Mouse (Mus musculus) natural killer cell, adult 2 months (primary cell): ENCODE measurements around the gene Soat2.

Source experiments
- DNase-seq, 2 experiments: peaks; one replicate each; pipeline ENCODE4 v3.0.0; 2022; ENCODE audit warnings: low spot score in 2 of 2

Soat2 gene

DNA sequence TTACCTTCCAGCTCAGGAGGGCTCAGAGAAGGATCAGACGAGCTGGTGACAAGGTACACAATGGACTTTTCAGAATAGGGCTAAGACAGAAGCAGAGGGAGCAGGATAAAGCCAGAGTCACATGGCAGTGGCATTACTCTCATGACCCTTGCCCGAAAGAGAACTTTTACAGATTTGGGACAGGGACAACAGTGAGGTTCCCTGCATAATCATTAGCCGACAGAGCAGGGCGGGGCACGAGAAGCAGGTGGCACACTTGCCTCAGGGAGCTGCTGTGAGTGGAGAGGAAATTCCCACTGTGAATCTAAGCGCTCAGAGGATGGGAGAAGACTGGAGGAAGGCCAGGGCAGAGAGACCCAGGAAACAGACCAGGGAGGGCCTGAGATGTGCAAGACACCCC lies 38.6 kb downstream of the Soat2 start:
- DNase-seq = no peak

DNA sequence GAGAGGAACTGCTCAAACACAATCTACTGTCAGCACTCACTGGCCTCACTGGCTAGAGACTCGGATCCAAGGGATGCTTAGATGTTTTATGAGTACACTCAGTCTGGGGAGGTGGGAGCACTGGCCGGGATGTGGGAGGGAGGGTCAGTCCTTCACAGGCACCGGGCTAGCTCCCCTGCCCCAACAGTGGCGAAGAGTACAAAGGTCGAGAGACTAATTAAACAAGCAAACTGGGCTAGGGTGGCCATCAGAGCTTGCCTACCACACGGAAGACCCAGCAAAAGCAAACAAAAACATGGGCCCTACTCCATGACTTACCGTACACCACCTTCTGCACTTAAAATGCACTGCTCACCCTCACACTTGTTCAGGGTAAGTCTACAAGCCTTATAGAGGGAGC lies 41.4 kb downstream of the Soat2 start:
- DNase-seq = no peak

DNA sequence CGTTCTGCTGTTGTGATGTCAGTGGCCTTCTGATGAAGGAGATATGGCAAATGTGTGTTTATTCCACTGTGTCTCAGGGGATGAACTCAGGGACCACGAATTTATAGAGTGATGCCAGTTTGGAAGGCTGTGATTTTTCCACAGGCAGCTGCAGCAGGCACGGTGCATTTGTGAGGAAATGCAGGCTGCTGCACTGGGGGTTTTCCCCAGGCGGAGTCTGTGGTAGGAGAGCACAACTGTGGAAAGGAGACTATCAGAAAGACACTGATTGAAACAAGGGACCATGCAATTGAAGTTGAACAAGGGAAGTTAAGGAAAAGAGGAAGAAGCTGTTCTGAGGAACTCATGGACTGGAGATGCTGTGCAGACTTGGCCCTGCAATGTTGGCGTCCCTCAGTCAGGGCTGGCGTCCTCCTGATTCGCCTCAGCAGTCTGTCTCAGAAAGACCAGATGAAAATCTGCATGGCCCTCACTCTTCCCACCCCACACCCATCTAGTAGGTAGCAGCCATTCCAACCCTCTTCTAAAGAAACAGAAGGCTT lies 42.0 kb downstream of the Soat2 start:
- DNase-seq = no peak

DNA sequence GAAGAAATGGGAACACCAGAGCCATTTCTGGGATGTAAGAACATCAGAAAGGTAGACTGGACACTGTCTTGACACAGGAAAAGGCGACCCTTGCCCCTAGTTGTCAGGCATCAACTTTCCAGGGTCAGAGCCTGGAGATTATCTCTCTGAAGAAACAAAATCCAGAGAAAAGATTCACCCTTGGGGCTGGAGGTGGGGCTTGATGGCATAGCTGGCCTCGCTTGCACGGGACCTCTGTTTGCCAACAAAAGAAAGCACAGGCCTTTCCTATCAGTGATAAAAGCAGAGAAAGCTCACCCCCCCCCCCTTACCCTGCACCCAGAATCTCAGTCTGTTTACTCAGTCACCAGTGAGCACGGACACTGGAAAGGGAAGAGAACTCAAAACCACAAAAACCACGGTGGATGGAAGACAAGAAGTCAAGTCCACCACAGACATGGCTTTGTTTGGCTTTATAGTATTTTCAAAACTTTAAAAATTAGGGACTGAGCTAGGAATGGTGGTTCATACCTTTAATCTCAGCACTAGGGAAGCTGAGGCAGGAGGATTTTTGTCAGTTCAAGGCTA lies 42.6 kb downstream of the Soat2 start:
- no peak for DNase-seq

DNA sequence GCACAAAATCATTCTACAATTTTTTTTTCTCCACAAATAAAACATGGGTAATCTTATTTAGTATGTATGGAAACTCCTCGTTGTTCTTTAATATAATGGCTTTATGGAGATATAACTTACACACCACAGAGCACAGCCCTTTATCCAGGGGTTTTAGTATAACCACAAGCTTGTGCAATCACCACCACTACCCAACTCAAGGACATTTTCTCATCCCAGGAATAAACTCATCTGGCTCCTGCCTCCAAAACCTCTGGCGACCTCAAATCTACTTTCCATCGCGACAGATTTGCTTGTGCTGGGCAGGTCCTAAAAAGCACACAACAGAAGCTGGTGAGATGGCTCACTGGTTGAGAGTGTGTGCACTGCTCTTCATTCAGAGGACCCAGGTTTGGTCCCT lies 43.3 kb downstream of the Soat2 start:
- no peak for DNase-seq

DNA sequence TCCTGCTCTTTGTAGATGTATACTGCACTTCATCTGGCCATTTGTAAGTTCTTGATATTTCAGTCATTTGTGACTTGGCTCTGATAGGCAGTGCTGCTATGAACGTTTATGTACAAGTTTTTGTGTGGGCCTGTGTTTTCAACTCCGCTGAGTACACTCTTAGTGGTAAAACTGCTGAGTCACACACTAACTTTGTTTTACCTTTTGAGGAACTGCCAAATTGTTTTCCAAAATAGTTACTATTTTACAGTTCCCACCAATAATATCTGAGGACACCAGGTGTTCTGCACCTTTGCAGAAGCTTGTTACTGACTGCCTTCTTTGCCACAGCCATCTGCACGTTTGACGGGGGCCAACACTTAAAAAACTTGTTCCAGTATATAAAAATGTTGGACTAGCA lies 44.1 kb downstream of the Soat2 start:
- DNase-seq = no peak

DNA sequence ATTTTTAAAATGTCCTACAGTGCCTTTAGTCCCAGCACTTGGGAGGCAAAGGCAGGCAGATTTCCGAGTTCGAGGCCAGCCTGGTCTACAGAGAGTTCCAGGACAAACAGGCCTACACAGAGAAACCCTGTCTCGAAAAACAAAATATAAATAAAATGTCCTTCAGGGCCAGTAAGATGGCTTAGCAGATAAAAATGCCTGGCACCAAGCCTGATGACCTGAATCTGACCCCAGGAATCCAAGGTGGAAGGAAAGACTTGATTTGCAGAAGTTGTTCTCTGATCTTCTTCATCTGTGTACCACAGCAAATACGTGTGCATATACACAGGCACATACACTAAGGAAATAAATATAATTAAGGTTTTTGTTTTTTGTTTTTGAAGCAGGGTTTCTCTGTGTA lies 45.0 kb downstream of the Soat2 start:
- no peak for DNase-seq

DNA sequence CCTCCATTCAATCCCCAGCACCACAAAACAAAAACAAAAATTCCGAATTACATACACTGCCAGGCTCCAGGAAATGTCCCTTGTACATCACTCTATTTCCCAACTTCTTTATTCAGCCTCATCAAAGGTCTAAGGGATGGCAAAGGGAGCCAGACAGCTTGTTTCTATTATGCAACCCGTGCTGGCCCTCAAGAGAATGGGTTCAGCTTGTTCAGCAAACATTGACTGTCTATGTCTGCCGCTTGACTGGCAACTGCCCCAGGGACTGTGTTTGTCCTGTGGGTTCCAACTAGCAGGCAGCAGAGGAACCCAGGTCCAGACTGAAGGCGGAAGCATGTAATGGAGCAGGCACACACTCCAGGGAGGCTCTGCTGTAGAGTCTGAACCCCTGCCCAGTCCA lies 48.5 kb downstream of the Soat2 start:
- no peak for DNase-seq

DNA sequence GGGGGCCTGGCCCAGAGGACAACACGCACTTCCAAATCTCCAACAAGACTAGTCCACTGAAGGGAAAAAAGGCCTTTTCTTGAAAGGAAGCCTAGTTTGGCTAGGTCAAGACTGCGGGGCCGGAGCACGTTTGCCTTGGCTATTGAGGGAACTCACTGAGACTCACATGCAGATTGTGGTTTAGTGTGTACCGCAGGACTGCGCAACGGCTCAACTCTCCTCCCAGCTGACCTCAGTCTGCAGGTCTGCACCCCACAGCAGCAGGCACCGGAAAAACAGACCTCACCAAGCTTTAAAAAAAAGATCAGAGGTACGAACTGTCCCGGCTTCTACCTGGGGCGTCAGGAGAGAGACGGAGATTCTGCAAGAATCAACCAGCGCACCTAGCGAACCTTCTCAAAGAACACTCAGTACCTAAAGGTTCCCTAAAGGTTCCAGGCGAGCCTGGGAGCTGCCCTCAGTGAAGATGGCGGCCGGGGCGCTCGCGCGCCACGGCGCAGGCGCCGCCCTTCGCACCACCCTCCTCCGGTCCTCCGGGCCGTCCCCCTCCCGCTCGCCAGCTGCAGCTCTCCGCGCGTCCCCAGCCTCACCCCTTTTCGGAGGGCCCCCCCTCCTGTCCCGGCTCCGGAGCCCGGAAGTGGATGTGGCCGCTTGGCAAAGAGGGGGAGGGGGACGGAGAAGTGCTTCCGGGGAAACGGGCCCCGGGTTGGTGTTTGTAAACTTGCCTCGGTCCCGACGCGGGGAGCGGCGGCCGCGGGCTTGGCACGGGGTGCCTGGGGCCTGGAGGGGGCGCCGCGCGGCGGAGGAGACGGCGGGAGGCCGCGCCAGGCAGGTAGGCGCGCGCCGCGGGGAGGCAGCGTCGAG lies 52.9 kb downstream of the Soat2 start, which contains the start of gene Zfp740:
TSS of gene Zfp740 (plus strand) at position 279 of the 864 bp plus-strand sequence.
- DNase-seq = peak; percentile 83 to 90

DNA sequence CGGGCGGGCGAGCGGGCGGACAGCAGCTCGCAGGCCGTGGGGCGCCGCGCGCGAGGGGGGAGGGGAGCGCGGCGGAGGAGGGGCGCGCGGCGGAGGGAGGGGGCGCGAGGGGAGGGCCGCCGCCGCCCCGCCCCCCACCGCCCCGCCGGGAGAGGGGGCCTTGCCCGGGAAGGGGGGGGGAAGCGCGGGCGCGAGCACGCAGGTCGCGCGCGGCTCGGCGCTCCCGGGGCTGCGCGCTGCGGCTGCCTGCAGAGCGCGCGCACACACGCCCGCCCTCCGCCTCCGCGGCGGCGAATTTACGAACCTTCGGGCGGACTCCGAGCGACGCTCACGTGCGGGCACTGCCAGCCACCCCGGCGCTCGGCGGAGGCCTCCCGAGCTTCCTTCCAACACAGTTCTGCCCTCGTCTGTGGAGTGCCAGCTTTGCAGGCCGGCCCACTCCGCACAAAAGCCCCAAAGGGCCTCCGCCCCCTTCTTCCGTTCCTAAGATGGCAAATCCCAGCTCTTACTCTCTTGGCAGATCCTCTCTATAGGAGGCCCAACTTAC lies 53.6 kb downstream of the Soat2 start:
- peak; percentile 34 to 55 for DNase-seq

DNA sequence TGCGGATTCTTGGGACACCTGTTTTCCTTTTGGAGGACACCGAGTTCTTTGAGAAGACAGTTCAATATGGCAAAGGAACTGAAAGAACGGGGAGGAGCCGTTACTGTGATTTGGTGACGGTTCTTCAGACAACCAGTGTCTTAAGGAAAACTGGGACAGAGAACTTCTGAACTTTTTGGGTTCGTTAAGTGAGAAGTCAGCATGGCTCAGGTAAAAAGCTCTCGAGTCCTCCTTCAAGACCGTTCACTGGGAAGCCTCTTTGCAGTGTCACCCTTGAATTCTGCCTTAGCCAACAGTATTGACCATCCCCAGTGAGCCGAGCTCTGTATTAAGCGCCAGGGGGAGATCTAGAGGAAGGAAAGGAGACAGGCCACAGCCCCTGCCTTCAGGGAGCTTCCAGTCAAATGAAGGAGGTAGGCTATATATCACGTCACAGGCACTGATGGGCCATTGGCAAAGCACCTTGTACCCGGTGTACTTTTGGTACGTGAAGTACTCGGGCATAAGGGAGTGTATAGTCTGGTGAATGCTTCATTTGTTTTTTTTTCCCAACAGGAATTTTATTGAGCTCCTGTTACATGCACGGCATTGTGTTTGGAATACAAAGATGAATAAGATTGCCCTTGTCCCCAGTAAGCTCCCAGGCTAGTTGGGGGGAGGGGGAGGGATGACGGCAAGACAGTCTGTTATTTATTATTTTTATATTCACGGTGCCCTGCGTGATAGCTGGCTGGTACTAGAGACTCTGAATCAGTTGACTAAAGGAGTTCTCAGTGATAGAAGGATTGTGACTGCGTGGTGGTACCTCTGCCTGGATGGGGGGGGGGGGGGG lies 54.6 kb downstream of the Soat2 start, which contains the start of gene Csad:
TSS of gene Csad (minus strand) at position 51 of the 832 bp plus-strand sequence.
- DNase-seq = no peak

DNA sequence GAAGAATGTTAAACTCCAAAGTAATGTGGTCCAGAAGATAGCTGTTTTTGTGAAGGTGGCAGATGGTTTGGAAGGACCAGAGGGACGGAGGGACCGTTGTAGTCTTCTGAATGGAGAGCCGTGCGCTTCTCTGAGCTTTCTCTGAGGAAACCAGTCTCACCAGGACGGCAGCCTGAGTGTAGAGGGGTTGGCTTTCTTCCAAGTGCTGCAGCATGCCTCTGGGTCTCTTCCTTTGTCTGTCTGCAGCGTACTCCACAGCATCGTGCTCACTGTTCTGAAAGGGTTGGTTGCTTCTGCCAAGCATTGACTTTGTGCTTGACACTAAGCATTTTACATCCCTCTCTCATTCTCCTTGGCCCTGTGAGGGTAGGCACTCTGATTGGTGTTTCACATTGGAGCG lies 55.5 kb downstream of the Soat2 start:
- DNase-seq = no peak

DNA sequence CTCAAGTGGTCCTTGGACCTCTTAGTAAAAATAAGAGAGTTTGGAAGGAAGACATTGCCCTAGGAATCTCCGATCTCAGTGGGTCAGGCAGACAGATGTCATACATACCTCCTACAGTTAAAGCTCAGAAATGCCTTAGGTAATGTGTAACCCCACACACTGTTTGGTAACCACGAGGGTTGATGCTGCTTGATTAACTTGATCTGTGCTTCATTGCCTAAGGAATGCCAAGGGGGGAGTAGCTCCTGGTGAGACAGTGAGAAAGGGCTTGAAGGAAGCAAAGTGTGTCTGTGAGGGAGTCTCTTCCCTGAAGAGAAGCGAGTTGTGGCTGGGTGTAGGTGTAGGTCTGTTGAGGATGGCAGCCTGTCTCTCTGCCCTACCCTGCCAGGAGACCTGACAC lies 57.0 kb downstream of the Soat2 start:
- DNase-seq = no peak

DNA sequence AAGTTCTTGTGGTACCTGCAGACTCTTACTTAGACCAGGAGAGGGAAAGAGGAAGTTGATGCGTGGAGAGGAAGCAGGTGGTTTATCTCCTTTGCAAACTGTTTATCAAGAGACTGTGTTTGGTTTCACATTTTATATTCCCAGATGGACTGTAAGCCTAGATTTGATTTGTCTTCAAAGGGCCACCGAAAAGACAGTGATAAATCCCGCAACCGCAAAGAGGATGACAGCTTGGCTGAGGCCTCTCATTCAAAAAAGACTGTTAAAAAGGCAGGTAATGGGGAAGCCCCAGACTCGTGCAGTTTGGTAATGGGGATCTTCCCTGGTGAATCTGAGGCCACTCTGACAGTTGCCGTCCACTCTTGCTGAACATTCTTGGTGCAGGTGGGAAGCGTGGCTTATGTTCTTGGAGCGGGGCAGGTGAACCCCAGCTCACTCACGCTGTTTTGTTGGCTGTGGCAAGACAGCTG lies 57.8 kb downstream of the Soat2 start:
- DNase-seq = peak; percentile 28 to 45

DNA sequence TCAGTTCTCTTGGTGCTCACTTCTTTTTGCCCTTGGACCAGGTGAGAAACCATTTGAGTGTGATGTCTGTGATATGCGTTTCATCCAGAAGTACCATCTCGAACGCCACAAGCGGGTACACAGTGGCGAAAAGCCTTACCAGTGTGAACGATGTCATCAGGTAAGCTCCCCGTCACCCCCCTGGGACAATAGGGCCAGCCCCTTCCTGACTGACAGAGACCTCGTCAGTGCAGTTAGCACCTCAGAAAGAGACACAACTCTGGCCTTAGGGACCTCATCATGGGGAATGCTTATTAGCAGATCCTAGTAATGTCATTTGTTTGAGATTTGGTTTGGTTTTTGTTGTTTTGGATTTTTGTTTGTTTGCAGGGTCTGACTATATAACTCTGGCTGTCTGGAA lies 58.8 kb downstream of the Soat2 start:
- no peak for DNase-seq

DNA sequence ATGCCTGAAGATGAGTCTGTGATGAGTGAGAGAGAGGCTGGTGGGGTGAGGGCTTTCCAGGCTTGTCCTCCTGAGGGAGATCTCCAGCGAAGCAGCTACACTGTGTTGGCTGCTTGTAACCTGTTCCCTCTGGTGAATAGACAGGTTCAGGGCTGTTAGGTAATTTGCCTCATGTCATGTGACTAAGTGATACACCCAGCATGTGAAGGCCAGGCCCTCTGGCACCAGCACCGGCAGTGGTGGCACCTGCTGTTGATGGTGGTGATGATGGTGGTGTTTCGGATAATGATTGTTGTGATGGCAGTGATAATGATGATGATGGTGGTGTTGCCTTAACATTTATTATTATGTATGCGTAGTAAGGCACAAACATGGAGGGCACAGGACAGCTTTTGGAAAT lies 60.5 kb downstream of the Soat2 start:
- no peak for DNase-seq

DNA sequence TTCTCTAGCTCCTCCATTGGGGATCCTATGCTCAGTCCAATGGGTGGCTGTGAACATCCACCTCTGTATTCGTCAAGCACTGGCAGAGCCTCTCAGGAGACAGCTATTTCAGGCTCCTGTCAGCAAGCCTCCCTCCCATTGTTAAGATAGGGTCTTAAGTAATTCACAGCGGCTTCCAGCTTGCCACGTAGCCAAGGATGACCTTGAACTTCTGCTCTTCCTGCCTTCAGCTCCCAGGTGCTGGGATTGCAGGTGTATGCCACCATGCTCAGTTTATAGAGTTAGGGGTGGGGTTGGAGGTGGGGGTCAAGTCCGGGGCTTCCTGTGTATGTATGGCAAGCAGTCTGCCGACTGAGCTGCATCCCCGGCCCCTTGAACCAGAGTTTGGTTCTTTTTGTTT lies 61.6 kb downstream of the Soat2 start:
- DNase-seq = no peak
